Mouse (Mus musculus) left cerebral cortex, postnatal 10 days (tissue): Measurements from ENCODE around the gene Aup1. TPM values are rescaled to one million over a fixed set of nuclear protein-coding genes. Genes with fewer than 3 reads are reported as not detected.

Experiments
- DNase-seq, 2 experiments: peaks; one replicate each; pipeline ENCODE4 v3.0.0; 2021 to 2022; ENCODE audit warnings: low spot score in 2 of 2, mixed read lengths in 1 of 2; ENCODE audit errors: extremely low spot score in 1 of 2
- intact Hi-C: fragments of 180-260 bp; cut with DNase I; formaldehyde crosslinking; loops from one replicate; pipeline ENCODE4 v1.15.1; 2025
- microRNA-seq: library from miRNA; unstranded; fragments of <30 nt; microRNA quantifications from one replicate; pipeline ENCODE4 v1.2.0, GENCODE M21; 2022
- total RNA-seq, 2 experiments: library from RNA; stranded (reverse); gene quantifications; 2 replicates each; pipeline ENCODE4 v1.2.3; 2021

Aup1 gene
- total RNA-seq, 2 experiments from 2014 or later: 97.9 to 99.8 TPM

- no peak for DNase-seq
- intact Hi-C loops: no loop called here
Measured at GRCm38 (mm10) chr6:83087926-83088260, 33.6 kb downstream of the Aup1 start.

GRCm38 (mm10) chr6:83092416-83093127 lies 38.3 kb downstream of the Aup1 start:
- intact Hi-C loops: no loop called here
- no peak for DNase-seq

- no peak for DNase-seq
- intact Hi-C loops: no loop called here
Measured at GRCm38 (mm10) chr6:83095968-83096367, 41.6 kb downstream of the Aup1 start.

- intact Hi-C loops: no loop called here
- DNase-seq: no peak
Measured at GRCm38 (mm10) chr6:83098411-83098810, 44.1 kb downstream of the Aup1 start.

- peak; percentile 90 for DNase-seq
- intact Hi-C loops: loop anchor here (2.0 kb wide), 1 partner anchor 105 kb away; no protein-coding TSS in a partner anchor
Measured at GRCm38 (mm10) chr6:83101316-83101687, 47.0 kb downstream of the Aup1 start, which contains the start of the genes Ccdc142 and Gm42688. Gene Ccdc142, plus strand, starts transcription at chr6:83101601. Gene Gm42688, plus strand, starts transcription at chr6:83101617.

GRCm38 (mm10) chr6:83101688-83102556 lies 47.6 kb downstream of the Aup1 start:
- intact Hi-C loops: loop anchor here (2.0 kb wide), 1 partner anchor 105 kb away; no protein-coding TSS in a partner anchor
- peak in 1 of 2 experiments; percentile 84 for DNase-seq

GRCm38 (mm10) chr6:83103130-83103650 lies 48.9 kb downstream of the Aup1 start:
- intact Hi-C loops: no loop called here

GRCm38 (mm10) chr6:83104158-83104557 lies 49.8 kb downstream of the Aup1 start:
- intact Hi-C loops: no loop called here
- DNase-seq: no peak

More at GRCm38 (mm10) chr6:83103130-83103650, 48.9 kb downstream of the Aup1 start:
- DNase-seq: no peak

Small RNAs within 50 kb of the gene (microRNA-seq; reads per million reads assigned to microRNA genes)
- not detected for gene Mir3470a
- not detected for gene Mir7040

Other genes with a start within 250 kb of the Aup1 start
- gene Sema4f, start 114.8 kb upstream of the Aup1 start, total RNA-seq: 10 to 100 TPM; 45.5 to 47.5 TPM
- not detected for gene M1ap, start 107.6 kb upstream of the Aup1 start, total RNA-seq
- gene Dok1, start 21.1 kb upstream of the Aup1 start, total RNA-seq: 1 to 10 TPM; 1.8 to 2.1 TPM
- 1 to 10 TPM; 1.8 to 4.0 TPM for gene Loxl3, start 20.3 kb upstream of the Aup1 start, total RNA-seq
- 10 to 100 TPM; 66.5 to 68.0 TPM for gene Htra2, start 752 bp downstream of the Aup1 start, total RNA-seq
- under 1 TPM; 0.19 to 0.41 TPM for gene Dqx1, start 3.3 kb downstream of the Aup1 start, total RNA-seq
- not detected for gene Tlx2, start 15.8 kb downstream of the Aup1 start, total RNA-seq
- gene Pcgf1, start 23.3 kb downstream of the Aup1 start, total RNA-seq: 10 to 100 TPM; 19.1 to 19.6 TPM
- under 1 TPM in 1 of 2 experiments, not detected in 1; 0.69 TPM for gene Lbx2, start 31.8 kb downstream of the Aup1 start, total RNA-seq
- 1 to 10 TPM; 7.7 to 9.4 TPM for gene Ccdc142, start 47.1 kb downstream of the Aup1 start, total RNA-seq
- 1 to 10 TPM; 6.3 to 6.5 TPM for gene Gm42688, start 47.1 kb downstream of the Aup1 start, total RNA-seq
- 10 to 100 TPM; 58.7 to 63.5 TPM for gene Mrpl53, start 54.5 kb downstream of the Aup1 start, total RNA-seq
- gene Mogs, start 61.0 kb downstream of the Aup1 start, total RNA-seq: 10 to 100 TPM; 27.9 to 31.8 TPM
- gene Wbp1, start 67.0 kb downstream of the Aup1 start, total RNA-seq: 10 to 100 TPM; 50.4 to 54.7 TPM
- 10 to 100 TPM; 19.9 to 23.2 TPM for gene Ino80b, start 70.9 kb downstream of the Aup1 start, total RNA-seq
- 10 to 100 TPM; 30.3 to 34.4 TPM for gene Rtkn, start 80.9 kb downstream of the Aup1 start, total RNA-seq
- gene Wdr54, start 101.9 kb downstream of the Aup1 start, total RNA-seq: 10 to 100 TPM; 28.0 to 29.4 TPM
- gene 1700003E16Rik, start 101.9 kb downstream of the Aup1 start, total RNA-seq: 10 to 100 TPM; 28.5 to 29.0 TPM
- gene Dctn1, start 111.4 kb downstream of the Aup1 start, total RNA-seq: 100 to 1,000 TPM; 351 to 353 TPM
- gene Slc4a5, start 165.3 kb downstream of the Aup1 start, total RNA-seq: under 1 TPM; 0.71 to 0.75 TPM